10 mouse cellular contexts compared by ENCODE assay signal in the genomic region with DNA sequence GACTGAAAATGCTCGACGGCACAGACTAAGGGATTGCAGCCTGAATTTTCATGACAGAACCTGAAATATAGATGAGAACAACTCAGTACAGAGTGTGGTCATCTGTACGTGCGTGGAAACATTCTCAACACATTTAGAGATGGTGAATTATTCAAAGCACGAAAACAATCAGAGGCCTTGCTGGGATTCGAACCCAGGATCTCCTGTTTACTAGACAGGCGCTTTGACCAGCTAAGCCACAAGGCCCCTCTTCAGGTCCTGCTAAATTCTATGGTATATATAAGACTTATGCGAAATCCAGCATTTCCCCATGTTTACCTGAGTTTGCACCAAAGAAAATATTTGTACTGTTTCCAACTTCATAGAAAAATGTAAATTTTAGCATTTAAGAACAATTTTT. TPM values are rescaled to one million over a fixed set of nuclear protein-coding genes. Genes with fewer than 3 reads are reported as not detected.
DNase-seq lines count a peak whose midpoint lies in the region; ATAC-seq and TF ChIP-seq lines count a peak whose summit lies in the region.
"Had no signal": no experiment of that assay in that cellular context is flagged by ENCODE, and none has a peak within 500 bp of the region (broad histone marks: within the 10 kb centered on the region; RNA-seq: fewer than 3 reads in every experiment).

No protein-coding gene starts in this region.

- no peak for TF ChIP-seq CTCF in E14TG2a.4 (conservative IDR thresholded peaks at IDR 0.05; ENCODE audit: low read length)

- H3K27me3 ChIP-seq in kidney, embryonic 15.5 days: no peaks in the 10 kb centered on the region
- H3K27me3 ChIP-seq in kidney, embryonic 16.5 days (ENCODE audit: insufficient read depth, low read length): no peaks in the 10 kb centered on the region
- H3K27me3 ChIP-seq in E14TG2a.4 (ENCODE audit: insufficient read depth, low read length): no peaks in the 10 kb centered on the region
- H3K27me3 ChIP-seq: limb, embryonic 13.5 days had no signal

- no peak overlapping the region for H3K27ac ChIP-seq in kidney, embryonic 15.5 days
- H3K27ac ChIP-seq in kidney, embryonic 16.5 days (ENCODE audit: low read length): no peak overlapping the region
- H3K27ac ChIP-seq: limb, embryonic 13.5 days had no signal

- no peak for ATAC-seq in kidney, embryonic 15.5 days (replicated peaks; ENCODE audit: low FRiP score)
- ATAC-seq in kidney, embryonic 16.5 days (ENCODE audit: low FRiP score, low TSS enrichment): no peak
- no peak for ATAC-seq in activated CD4-positive, CD25-positive, alpha-beta regulatory T cell, adult 4 months

- H3K9me3 ChIP-seq in kidney, embryonic 15.5 days (replicated peaks): no peaks in the 10 kb centered on the region
- no peaks in the 10 kb centered on the region for H3K9me3 ChIP-seq in kidney, embryonic 16.5 days (ENCODE audit: low read length)
- H3K9me3 ChIP-seq in E14TG2a.4 (ENCODE audit: low read length): no peaks in the 10 kb centered on the region
- H3K9me3 ChIP-seq: limb, embryonic 13.5 days had no signal

- no peak overlapping the region for H3K9ac ChIP-seq in kidney, embryonic 15.5 days
- H3K9ac ChIP-seq in kidney, embryonic 16.5 days (replicated peaks; ENCODE audit: low read length): no peak overlapping the region
- H3K9ac ChIP-seq: limb, embryonic 13.5 days had no signal

- peak; percentile 77 for DNase-seq in 3T3-L1 (ENCODE audit: low read depth, low spot score)
- peak; percentile 74 for DNase-seq in embryo, embryonic 9.5 days (ENCODE audit: extremely low spot score)
- DNase-seq in kidney, postnatal 14 days: no peak
- DNase-seq in layer of hippocampus, adult 9-10 months (ENCODE audit: low spot score): no peak
- DNase-seq: heart, postnatal 14 days had no signal

- no peak overlapping the region for H3K4me3 ChIP-seq in kidney, embryonic 15.5 days (replicated peaks)
- H3K4me3 ChIP-seq in kidney, embryonic 16.5 days (ENCODE audit: low read length): no peak overlapping the region
- peak overlapping the region; percentile 85 for H3K4me3 ChIP-seq in E14TG2a.4 (replicated peaks; ENCODE audit: low read length)

- H3K4me2 ChIP-seq in kidney, embryonic 15.5 days: peak overlapping the region; percentile 65; the same call in 1 of the 2 replicates
- no peak overlapping the region for H3K4me2 ChIP-seq in kidney, embryonic 16.5 days (replicated peaks; ENCODE audit: low read depth, low read length)

- H3K36me3 ChIP-seq in kidney, embryonic 15.5 days: no peaks in the 10 kb centered on the region
- no peaks in the 10 kb centered on the region for H3K36me3 ChIP-seq in kidney, embryonic 16.5 days (ENCODE audit: insufficient read depth, low read length)
- 0 out of 2 replicates have a peak, but pooled peaks cover 3% of the 10 kb centered on the region for H3K36me3 ChIP-seq in E14TG2a.4 (ENCODE audit: insufficient read depth, low read length)
- H3K36me3 ChIP-seq: limb, embryonic 13.5 days had no signal

- peaks cover 37% of the 10 kb centered on the region for H3K4me1 ChIP-seq in kidney, embryonic 15.5 days
- H3K4me1 ChIP-seq in kidney, embryonic 16.5 days (ENCODE audit: insufficient read depth, low read length): peaks cover 19% of the 10 kb centered on the region
- H3K4me1 ChIP-seq in E14TG2a.4 (replicated peaks; ENCODE audit: low read depth, low read length): peaks cover 50% of the 10 kb centered on the region

- WGBS in kidney, embryonic 15.5 days: 40% methylated on average over 8 of the region's 8 CpGs
- WGBS in kidney, embryonic 16.5 days: 52% methylated on average over 8 of the region's 8 CpGs

RNA-seq across cellular contexts. Expression of a gene that starts 5.4 kb away (rescaled TPM):
- polyA plus RNA-seq in kidney, embryonic 15.5 days (2015; fragmentation: Nextera tagmentation; extraction: Ambion mirVana): 9.8 and 11.2 TPM in 2 replicates
- 7.8 and 9.2 TPM in 2 replicates for polyA plus RNA-seq in kidney, embryonic 16.5 days (2015; fragmentation: Nextera tagmentation; extraction: Ambion mirVana)
- 100 to 1,000 TPM in 1 of 2 experiments, not detected in 1; 174 TPM for polyA plus RNA-seq in activated CD4-positive, CD25-positive, alpha-beta regulatory T cell, adult 4 months (2017; shearing (Covaris generic))

RNA-seq across cellular contexts. Expression of a gene that starts 5.7 kb away (rescaled TPM):
- polyA plus RNA-seq in kidney, embryonic 15.5 days (2015; fragmentation: Nextera tagmentation; extraction: Ambion mirVana): 8.8 and 12.6 TPM in 2 replicates
- polyA plus RNA-seq in kidney, embryonic 16.5 days (2015; fragmentation: Nextera tagmentation; extraction: Ambion mirVana): 3.8 and 8.2 TPM in 2 replicates
- polyA plus RNA-seq in activated CD4-positive, CD25-positive, alpha-beta regulatory T cell, adult 4 months (2017; shearing (Covaris generic)): 1 to 10 TPM; 2.6 to 4.2 TPM

RNA-seq across cellular contexts. Expression of a gene that starts 11.2 kb away (rescaled TPM):
- polyA plus RNA-seq in kidney, embryonic 15.5 days (2015; fragmentation: Nextera tagmentation; extraction: Ambion mirVana): 30.5 and 31.4 TPM in 2 replicates
- 29.5 and 30.5 TPM in 2 replicates for polyA plus RNA-seq in kidney, embryonic 16.5 days (2015; fragmentation: Nextera tagmentation; extraction: Ambion mirVana)
- 10 to 100 TPM in 1 of 2 experiments, 1 to 10 TPM in 1; 5.9 to 14.6 TPM for polyA plus RNA-seq in activated CD4-positive, CD25-positive, alpha-beta regulatory T cell, adult 4 months (2017; shearing (Covaris generic))

RNA-seq across cellular contexts. Expression of a gene that starts 12.8 kb away (rescaled TPM):
- 59.1 and 68.1 TPM in 2 replicates for polyA plus RNA-seq in kidney, embryonic 15.5 days (2015; fragmentation: Nextera tagmentation; extraction: Ambion mirVana)
- 49.8 and 53.1 TPM in 2 replicates for polyA plus RNA-seq in kidney, embryonic 16.5 days (2015; fragmentation: Nextera tagmentation; extraction: Ambion mirVana)
- not detected for polyA plus RNA-seq in activated CD4-positive, CD25-positive, alpha-beta regulatory T cell, adult 4 months (2017; shearing (Covaris generic))

RNA-seq across cellular contexts. Expression of a gene that starts 13.1 kb away (rescaled TPM):
- 16.8 and 19.2 TPM in 2 replicates for polyA plus RNA-seq in kidney, embryonic 15.5 days (2015; fragmentation: Nextera tagmentation; extraction: Ambion mirVana)
- polyA plus RNA-seq in kidney, embryonic 16.5 days (2015; fragmentation: Nextera tagmentation; extraction: Ambion mirVana): 20.2 and 21.5 TPM in 2 replicates
- 10 to 100 TPM in 1 of 2 experiments, 1 to 10 TPM in 1; 4.4 to 13.9 TPM for polyA plus RNA-seq in activated CD4-positive, CD25-positive, alpha-beta regulatory T cell, adult 4 months (2017; shearing (Covaris generic))

Comparison
In these comparisons a context has a peak if more than half of its experiments do, and no peak if none do; other contexts are left out.
1. DNase-seq: peak in 3T3-L1 (single experiment) and embryo, embryonic 9.5 days (single experiment); none in kidney, postnatal 14 days (single experiment) and layer of hippocampus, adult 9-10 months (single experiment).